Mouse (Mus musculus): ENCODE results near the gene Dnajc24.

GRCm38 (mm10) chr2:105951350-105951940, 51.9 kb downstream of the Dnajc24 start:
- no peak for TF ChIP-seq GATA1 (IDR thresholded peaks at IDR 0.05; ENCODE audit: borderline replicate concordance, low read length)
- no peak for TF ChIP-seq FLI1 (IDR thresholded peaks at IDR 0.05; ENCODE audit: low read length)

Data from megakaryocyte, embryonic 14.5 days (primary cell).